Mouse (Mus musculus): Measurements from ENCODE around the gene Supt4a. TPM values are rescaled to one million over a fixed set of nuclear protein-coding genes. Genes with fewer than 3 reads are reported as not detected.

The Supt4a gene
- polyA plus RNA-seq, 1 experiment: 91.5 TPM

DNA sequence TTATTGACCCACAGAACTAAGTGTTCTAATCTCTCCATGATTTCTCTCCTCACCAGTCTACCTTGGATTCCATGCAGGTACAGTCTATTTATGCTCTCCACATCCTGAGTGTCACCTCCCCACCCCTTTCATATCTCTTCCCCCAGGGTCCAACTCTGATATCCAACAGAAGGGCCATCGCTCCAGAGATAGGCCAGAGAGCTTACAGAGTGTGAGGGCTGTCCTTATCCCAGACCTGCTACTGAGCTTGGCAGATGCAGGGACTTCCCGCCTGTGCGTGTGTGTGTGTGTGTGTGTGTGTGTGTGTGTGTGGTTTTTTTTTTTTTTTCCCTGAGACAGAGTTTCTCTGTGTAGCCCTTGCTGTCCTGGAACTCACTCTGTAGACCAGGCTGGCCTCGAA, 31.4 kb downstream of the Supt4a start:
- no peak for DNase-seq (ENCODE audit: low read depth)

DNA sequence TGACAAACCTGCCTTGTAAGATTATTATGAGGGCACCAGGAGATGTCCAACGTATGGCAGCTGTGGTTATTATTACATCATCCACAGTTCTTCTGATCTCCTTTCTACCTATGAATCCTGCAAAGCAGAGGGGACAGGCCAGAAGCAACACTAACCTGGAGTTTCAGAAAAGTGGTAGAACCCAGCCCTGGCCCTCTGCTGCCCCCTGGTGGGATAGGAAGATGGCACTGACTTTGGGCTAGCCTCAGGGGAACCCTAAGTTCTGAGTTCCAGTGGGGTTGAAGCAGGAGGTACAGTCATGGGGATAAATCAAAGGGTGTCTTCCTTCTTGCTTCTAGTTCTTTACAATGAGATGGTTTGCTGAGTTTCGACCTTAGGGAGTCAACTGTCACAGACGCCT, 33.6 kb downstream of the Supt4a start:
- DNase-seq (ENCODE audit: low read depth): no peak

DNA sequence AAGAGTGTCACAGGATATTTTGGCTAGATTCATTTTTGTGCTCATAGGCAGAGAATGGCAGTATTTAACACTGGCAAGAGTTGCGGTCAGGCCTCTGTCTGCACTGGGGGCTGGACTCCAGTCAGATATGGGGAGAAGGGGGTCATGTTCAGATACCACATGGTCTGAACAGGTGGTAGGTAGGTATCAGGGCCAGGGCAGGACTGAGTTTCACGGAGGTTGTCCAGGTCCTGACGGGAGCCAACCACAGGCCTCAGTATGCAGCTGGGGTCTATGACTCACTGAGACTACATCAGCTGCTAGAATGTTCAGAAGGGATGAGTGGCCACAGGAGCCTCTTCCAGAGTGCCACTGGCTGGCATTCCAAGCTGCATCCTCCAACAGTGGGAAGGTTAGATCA, 35.0 kb downstream of the Supt4a start:
- no peak for DNase-seq (ENCODE audit: low read depth)

DNA sequence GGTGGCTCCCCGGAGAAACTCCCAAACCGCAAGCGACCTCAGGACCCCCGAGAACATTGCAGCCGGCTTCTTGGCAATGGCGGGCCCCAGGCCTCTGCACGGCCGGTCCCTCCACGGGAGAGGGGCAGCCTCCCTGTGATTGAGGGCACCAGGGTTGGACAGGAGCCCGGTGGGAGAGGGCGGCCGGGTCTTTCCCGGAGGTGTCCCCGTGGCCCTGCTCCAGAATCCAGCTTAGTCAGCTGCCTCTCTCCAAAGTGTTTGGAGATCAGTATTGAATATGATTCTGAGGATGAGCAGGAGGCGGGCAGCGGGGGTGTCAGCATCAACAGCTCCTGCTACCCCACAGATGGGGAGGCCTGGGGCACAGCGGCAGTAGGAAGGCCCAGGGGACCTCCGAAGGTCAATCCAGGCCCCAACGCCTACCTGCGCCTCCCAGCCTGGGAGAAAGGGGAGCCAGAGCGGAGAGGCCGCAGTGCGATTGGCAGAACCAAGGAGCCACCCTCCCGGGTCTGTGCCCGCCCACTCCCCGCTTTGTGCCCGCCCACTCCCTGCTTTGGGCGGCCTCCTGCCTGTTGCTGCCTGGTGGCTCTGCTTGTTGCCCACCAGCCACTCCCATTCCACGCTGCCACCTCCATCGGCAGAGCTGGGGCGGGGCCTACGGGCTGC, 40.9 kb downstream of the Supt4a start:
- DNase-seq (ENCODE audit: low read depth): no peak

DNA sequence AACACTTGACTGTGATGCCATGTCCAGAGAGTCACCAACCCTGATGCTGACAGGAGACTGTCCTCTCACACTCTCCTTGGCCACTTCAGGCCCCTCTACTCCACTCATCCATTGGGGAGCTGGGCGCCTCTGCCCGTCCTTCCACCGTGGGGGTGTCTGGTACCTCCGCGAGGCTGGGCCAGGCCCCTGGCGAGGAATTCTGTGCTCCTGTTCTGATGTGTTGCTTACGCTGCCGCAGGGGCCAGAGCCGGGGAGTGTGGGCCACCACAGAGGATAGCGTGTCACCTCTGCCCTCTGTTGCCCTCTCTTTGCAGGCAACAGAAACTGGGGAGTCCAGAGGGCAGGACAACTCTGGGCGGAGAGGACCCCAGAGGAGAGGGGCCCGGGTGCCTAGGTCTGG, 41.6 kb downstream of the Supt4a start:
- DNase-seq (ENCODE audit: low read depth): no peak

DNA sequence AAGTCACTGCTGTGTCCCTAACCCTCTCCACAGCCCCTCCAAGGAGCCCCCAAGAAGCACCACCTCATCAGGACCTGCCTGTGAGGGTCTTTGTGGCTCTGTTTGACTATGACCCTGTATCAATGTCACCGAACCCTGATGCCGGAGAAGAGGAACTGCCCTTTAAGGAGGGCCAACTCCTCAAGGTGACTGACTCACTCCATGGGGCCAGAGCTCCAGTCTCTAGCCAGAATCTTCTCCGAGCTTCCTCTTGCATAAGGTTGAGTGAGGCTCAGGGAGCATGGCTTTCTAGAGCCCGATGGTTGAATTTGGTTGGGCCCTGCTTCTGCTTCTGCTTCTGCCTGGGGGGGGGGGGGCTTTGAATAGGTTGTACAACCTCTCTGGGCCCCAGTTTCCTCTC, 42.0 kb downstream of the Supt4a start:
- no peak for DNase-seq (ENCODE audit: low read depth)

DNA sequence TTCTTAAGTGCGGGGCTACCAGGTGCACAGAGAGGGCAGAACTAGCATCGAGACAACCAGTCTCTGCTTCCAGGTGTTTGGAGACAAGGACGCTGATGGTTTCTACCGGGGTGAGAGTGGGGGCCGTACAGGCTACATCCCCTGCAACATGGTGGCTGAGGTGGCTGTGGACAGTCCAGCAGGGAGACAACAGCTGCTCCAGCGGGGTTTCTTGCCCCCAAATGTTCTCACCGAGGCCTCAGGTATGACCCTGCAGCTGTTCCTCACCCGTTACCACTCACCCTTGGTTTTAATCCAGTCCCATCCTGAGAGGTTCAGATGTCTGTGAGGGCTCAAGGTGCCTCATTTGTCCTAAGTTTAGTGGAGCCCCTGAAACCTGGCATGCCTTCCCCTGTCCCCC, 42.8 kb downstream of the Supt4a start:
- no peak for DNase-seq (ENCODE audit: low read depth)

DNA sequence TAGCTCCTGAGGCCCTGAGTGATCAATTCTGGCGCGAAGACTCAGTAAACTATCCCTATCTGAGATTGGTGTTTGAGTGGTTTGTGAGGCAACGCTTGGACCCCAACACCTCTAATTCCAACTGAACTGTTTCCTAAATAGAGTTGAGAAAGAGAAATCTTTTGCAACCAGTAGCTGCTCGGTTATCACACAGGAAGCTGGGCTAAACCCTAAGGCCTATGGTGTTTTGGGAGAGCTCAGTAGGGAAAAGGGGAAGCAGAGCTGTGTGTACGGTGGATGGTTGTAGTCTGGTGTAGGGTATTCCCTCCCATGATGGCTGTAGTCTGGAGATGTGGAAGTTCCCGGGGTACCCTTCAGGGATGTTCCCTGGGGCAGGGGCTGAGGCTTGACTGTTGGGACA, 52.7 kb downstream of the Supt4a start:
- no peak for DNase-seq (ENCODE audit: low read depth)

Other genes starting within 250 kb of the Supt4a start
- 0.15 and 0.37 TPM in 2 replicates for gene Gm11492, start 170.9 kb upstream of the Supt4a start, polyA plus RNA-seq (2012; rRNA removed)
- 39.0 and 40.1 TPM in 2 replicates for gene Sept4, start 168.6 kb upstream of the Supt4a start, polyA plus RNA-seq (2012; rRNA removed)
- 29.9 and 31.7 TPM in 2 replicates for gene Mtmr4, start 145.4 kb upstream of the Supt4a start, polyA plus RNA-seq (2012; rRNA removed)
- gene Hsf5, start 120.4 kb upstream of the Supt4a start, polyA plus RNA-seq (2012; rRNA removed): 0.27 and 0.51 TPM in 2 replicates
- gene Rnf43, start 74.8 kb upstream of the Supt4a start, polyA plus RNA-seq (2012; rRNA removed): 15.9 and 25.5 TPM in 2 replicates
- 2.7 and 3.7 TPM in 2 replicates for gene Tspoap1, start 23.0 kb downstream of the Supt4a start, polyA plus RNA-seq (2012; rRNA removed)
- 0.14 TPM in 1 of 2 replicates, not detected in the other for gene Mpo, start 56.0 kb downstream of the Supt4a start, polyA plus RNA-seq (2012; rRNA removed)
- gene Lpo, start 90.7 kb downstream of the Supt4a start, polyA plus RNA-seq (2012; rRNA removed): 0.32 and 0.47 TPM in 2 replicates
- 20.8 and 22.2 TPM in 2 replicates for gene Mks1, start 115.7 kb downstream of the Supt4a start, polyA plus RNA-seq (2012; rRNA removed)
- 0.07 TPM in 1 of 2 replicates, not detected in the other for gene Epx, start 138.0 kb downstream of the Supt4a start, polyA plus RNA-seq (2012; rRNA removed)
- not detected in 2 replicates for gene Olfr462, start 154.7 kb downstream of the Supt4a start, polyA plus RNA-seq (2012; rRNA removed)
- gene Olfr463, start 159.8 kb downstream of the Supt4a start, polyA plus RNA-seq (2012; rRNA removed): not detected in 2 replicates
- not detected in 2 replicates for gene Olfr464, start 183.4 kb downstream of the Supt4a start, polyA plus RNA-seq (2012; rRNA removed)
- 101 and 125 TPM in 2 replicates for gene Dynll2, start 250.0 kb downstream of the Supt4a start, polyA plus RNA-seq (2012; rRNA removed)